Mouse (Mus musculus) CH12.LX (cell line): ENCODE measurements around the gene Gm16368. TPM values are rescaled to one million over a fixed set of nuclear protein-coding genes. Genes with fewer than 3 reads are reported as not detected.
"Not testable (repeated sequence)": the region's sequence is repeated elsewhere in the genome, so short reads cannot be mapped to it uniquely, and the experiment has no call there.

ENCODE experiments used
- DNase-seq: peaks from one replicate; pipeline ENCODE4 v3.0.0-alpha.2; 2013; ENCODE audit errors: extremely low read depth
- H3K27ac ChIP-seq: 2 replicates; pipeline ENCODE4 v1.5.1; 2012; ENCODE audit warnings: low read depth, mild to moderate bottlenecking, control low read depth, moderate library complexity; ENCODE audit not compliant: insufficient read depth
- H3K27me3 ChIP-seq: replicated peaks from 2 replicates; pipeline ENCODE3; 2012; ENCODE audit warnings: inconsistent platforms
- H3K36me3 ChIP-seq, 2 experiments: replicated peaks in 1 of 2; 2 replicates each; pipeline versions ENCODE3 to v1.6.1; 2012; ENCODE audit warnings: inconsistent platforms in 1 of 2, low read length in 1 of 2, mild to moderate bottlenecking in 1 of 2, mixed read lengths in 1 of 2, moderate library complexity in 1 of 2; ENCODE audit not compliant: control insufficient read depth in 1 of 2, insufficient read depth in 1 of 2
- H3K4me1 ChIP-seq, 2 experiments: 2 replicates each; pipeline ENCODE4 v1.6.1; 2012; ENCODE audit warnings: inconsistent platforms in 1 of 2, moderate library complexity in 1 of 2; ENCODE audit not compliant: insufficient read depth in 2 of 2, control insufficient read depth in 1 of 2
- H3K4me2 ChIP-seq: 2 replicates; pipeline ENCODE4 v1.6.1; 2012; ENCODE audit warnings: low read depth, mild to moderate bottlenecking, control low read depth; ENCODE audit not compliant: poor library complexity, insufficient read depth, severe bottlenecking
- H3K4me3 ChIP-seq, 3 experiments: fragments of 150-350 bp in 1 of 3; sonication (generic) in 1 of 3; replicated peaks in 1 of 3; 2 replicates each; pipeline versions ENCODE3 to v1.5.1; 2011 to 2012; ENCODE audit warnings: low read depth in 2 of 3, low read length in 2 of 3, mild to moderate bottlenecking in 2 of 3, moderate library complexity in 2 of 3, control low read depth in 1 of 3, improper control_type of control experiment in 1 of 3, inconsistent platforms in 1 of 3, mixed read lengths in 1 of 3; ENCODE audit not compliant: poor library complexity in 1 of 3
- H3K79me2 ChIP-seq: replicated peaks from 2 replicates; pipeline ENCODE4 v1.6.1; 2012; ENCODE audit warnings: mild to moderate bottlenecking, moderate library complexity; ENCODE audit not compliant: control insufficient read depth, poor library complexity, insufficient read depth, severe bottlenecking; ENCODE audit errors: extremely low read depth
- H3K9ac ChIP-seq: 2 replicates; pipeline ENCODE4 v1.6.1; 2012; ENCODE audit warnings: low read depth, mild to moderate bottlenecking, control low read depth, moderate library complexity; ENCODE audit not compliant: insufficient read depth
- H3K9me3 ChIP-seq: replicated peaks from 2 replicates; pipeline ENCODE3; 2012; ENCODE audit warnings: low read length, inconsistent platforms, mixed read lengths
- dilution Hi-C: fragments of 300-500 bp; cut with MboI; formaldehyde crosslinking; loops from 2 replicates; pipeline ENCODE4 v1.14.3; 2020; ENCODE audit warnings: low sequenced_read_pairs; ENCODE audit not compliant: extremely low pct_unique_long_range_greater_than_20kb, extremely low pct_ligation_motif_present
- in situ Hi-C: fragments of 300-500 bp; cut with MboI; formaldehyde crosslinking; loops from 3 replicates; pipeline ENCODE4 v1.14.3; 2019; ENCODE audit warnings: low sequenced_read_pairs, low pct_ligation_motif_present, low pct_unique_long_range_greater_than_20kb, mixed read lengths
- polyA plus RNA-seq: library from polyadenylated mRNA; unstranded; fragments of >175 nt; gene quantifications from 2 replicates; pipeline ENCODE4 v1.2.1, GENCODE M21; 2012; ENCODE audit warnings: low read depth; ENCODE audit not compliant: insufficient read length
- total RNA-seq, 2 experiments: library from RNA; depleted of rRNA; stranded (reverse); fragments of 300-350 nt in 1 of 2; fragments of >200 nt in 1 of 2; gene quantifications; 2 replicates each; pipeline ENCODE4 v1.2.3; 2012 to 2014

Gm16368 gene
- total RNA-seq (2012; rRNA removed) (not detected in 2 replicates), total RNA-seq (2014; rRNA removed) (not detected in 2 replicates), polyA plus RNA-seq (not detected in 2 replicates)

- DNase-seq, H3K4me3 ChIP-seq, dilution Hi-C loops, H3K27ac ChIP-seq, H3K79me2 ChIP-seq, H3K9ac ChIP-seq, H3K9me3 ChIP-seq, H3K27me3 ChIP-seq, H3K36me3 ChIP-seq, in situ Hi-C loops, H3K4me1 ChIP-seq, H3K4me2 ChIP-seq: not testable (repeated sequence)
These were observed at the start of gene Gm16368 for GRCm38 (mm10) chr12:88083397-88083796. Gene Gm16368 (plus strand): TSS chr12:88083697.

- H3K4me2 ChIP-seq, H3K9me3 ChIP-seq, DNase-seq, H3K4me3 ChIP-seq, H3K4me1 ChIP-seq, H3K9ac ChIP-seq, H3K27me3 ChIP-seq, H3K79me2 ChIP-seq, in situ Hi-C loops, dilution Hi-C loops, H3K36me3 ChIP-seq, H3K27ac ChIP-seq: not testable (repeated sequence)
These were observed 44.4 kb upstream of the Gm16368 start for GRCm38 (mm10) chr12:88039062-88039461.

- H3K27me3 ChIP-seq, H3K4me3 ChIP-seq, H3K36me3 ChIP-seq, DNase-seq, in situ Hi-C loops, H3K9ac ChIP-seq, H3K4me1 ChIP-seq, H3K79me2 ChIP-seq, H3K9me3 ChIP-seq, dilution Hi-C loops, H3K4me2 ChIP-seq, H3K27ac ChIP-seq: not testable (repeated sequence)
These were observed 43.8 kb upstream of the Gm16368 start for GRCm38 (mm10) chr12:88039703-88040102.

- H3K4me1 ChIP-seq, H3K27ac ChIP-seq, H3K9me3 ChIP-seq, dilution Hi-C loops, H3K36me3 ChIP-seq, H3K9ac ChIP-seq, in situ Hi-C loops, DNase-seq, H3K79me2 ChIP-seq, H3K27me3 ChIP-seq, H3K4me3 ChIP-seq, H3K4me2 ChIP-seq: not testable (repeated sequence)
These were observed 38.3 kb upstream of the Gm16368 start for GRCm38 (mm10) chr12:88045226-88045625.

Other genes starting within 250 kb of the Gm16368 start
- not detected in 2 replicates for gene Gm2001, start 241.4 kb upstream of the Gm16368 start, total RNA-seq (2012; rRNA removed)
- gene Gm2001, start 241.4 kb upstream of the Gm16368 start, total RNA-seq (2014; rRNA removed), result not detected in 2 replicates
- not detected in 2 replicates for gene Gm2001, start 241.4 kb upstream of the Gm16368 start, polyA plus RNA-seq
- not detected in 2 replicates for gene Gm2016, start 209.6 kb upstream of the Gm16368 start, total RNA-seq (2012; rRNA removed)
- gene Gm2016, start 209.6 kb upstream of the Gm16368 start, total RNA-seq (2014; rRNA removed), result not detected in 2 replicates
- not detected in 2 replicates for gene Gm2016, start 209.6 kb upstream of the Gm16368 start, polyA plus RNA-seq
- gene Gm2022, start 188.3 kb upstream of the Gm16368 start, total RNA-seq (2012; rRNA removed), result not detected in 2 replicates
- not detected in 2 replicates for gene Gm2022, start 188.3 kb upstream of the Gm16368 start, total RNA-seq (2014; rRNA removed)
- gene Gm2022, start 188.3 kb upstream of the Gm16368 start, polyA plus RNA-seq, result not detected in 2 replicates
- not detected in 2 replicates for gene Gm2035, start 163.8 kb upstream of the Gm16368 start, total RNA-seq (2012; rRNA removed)
- gene Gm2035, start 163.8 kb upstream of the Gm16368 start, total RNA-seq (2014; rRNA removed), result not detected in 2 replicates
- not detected in 2 replicates for gene Gm2035, start 163.8 kb upstream of the Gm16368 start, polyA plus RNA-seq
- not detected in 2 replicates for gene Gm2042, start 129.6 kb upstream of the Gm16368 start, total RNA-seq (2012; rRNA removed)
- not detected in 2 replicates for gene Gm2042, start 129.6 kb upstream of the Gm16368 start, total RNA-seq (2014; rRNA removed)
- gene Gm2042, start 129.6 kb upstream of the Gm16368 start, polyA plus RNA-seq, result not detected in 2 replicates
- not detected in 2 replicates for gene Gm2075, start 71.8 kb upstream of the Gm16368 start, total RNA-seq (2012; rRNA removed)
- not detected in 2 replicates for gene Gm2075, start 71.8 kb upstream of the Gm16368 start, total RNA-seq (2014; rRNA removed)
- gene Gm2075, start 71.8 kb upstream of the Gm16368 start, polyA plus RNA-seq, result not detected in 2 replicates
- not detected in 2 replicates for gene Gm6803, start 64.9 kb upstream of the Gm16368 start, total RNA-seq (2012; rRNA removed)
- not detected in 2 replicates for gene Gm6803, start 64.9 kb upstream of the Gm16368 start, total RNA-seq (2014; rRNA removed)
- gene Gm6803, start 64.9 kb upstream of the Gm16368 start, polyA plus RNA-seq, result not detected in 2 replicates
- not detected in 2 replicates for gene Gm2056, start 56.7 kb upstream of the Gm16368 start, total RNA-seq (2012; rRNA removed)
- gene Gm2056, start 56.7 kb upstream of the Gm16368 start, total RNA-seq (2014; rRNA removed), result not detected in 2 replicates
- gene Gm2056, start 56.7 kb upstream of the Gm16368 start, polyA plus RNA-seq, result not detected in 2 replicates
- not detected in 2 replicates for gene Gm10436, start 98.4 kb downstream of the Gm16368 start, total RNA-seq (2012; rRNA removed)
- gene Gm10436, start 98.4 kb downstream of the Gm16368 start, total RNA-seq (2014; rRNA removed), result not detected in 2 replicates
- gene Gm10436, start 98.4 kb downstream of the Gm16368 start, polyA plus RNA-seq, result not detected in 2 replicates
- not detected in 2 replicates for gene Gm8332, start 166.4 kb downstream of the Gm16368 start, total RNA-seq (2012; rRNA removed)
- gene Gm8332, start 166.4 kb downstream of the Gm16368 start, total RNA-seq (2014; rRNA removed), result not detected in 2 replicates
- not detected in 2 replicates for gene Gm8332, start 166.4 kb downstream of the Gm16368 start, polyA plus RNA-seq
- gene Gm5662, start 190.8 kb downstream of the Gm16368 start, total RNA-seq (2012; rRNA removed), result not detected in 2 replicates
- gene Gm5662, start 190.8 kb downstream of the Gm16368 start, total RNA-seq (2014; rRNA removed), result not detected in 2 replicates
- gene Gm5662, start 190.8 kb downstream of the Gm16368 start, polyA plus RNA-seq, result not detected in 2 replicates
- gene Gm5039, start 240.3 kb downstream of the Gm16368 start, total RNA-seq (2012; rRNA removed), result not detected in 2 replicates
- gene Gm5039, start 240.3 kb downstream of the Gm16368 start, total RNA-seq (2014; rRNA removed), result not detected in 2 replicates
- not detected in 2 replicates for gene Gm5039, start 240.3 kb downstream of the Gm16368 start, polyA plus RNA-seq